Mouse (Mus musculus) limb, embryonic 14.5 days (tissue): ENCODE data around the gene Filip1l. TPM values are rescaled to one million over a fixed set of nuclear protein-coding genes. Genes with fewer than 3 reads are reported as not detected.

ENCODE experiments used
- ATAC-seq: fragments of 200-750 bp; cut with Nextera tagmentation; 2 replicates; pipeline ENCODE4 v1.8.0; 2017; ENCODE audit warnings: low read depth, moderate number of reproducible peaks, moderate TSS enrichment; ENCODE audit not compliant: low FRiP score
- DNase-seq: peaks from one replicate; pipeline ENCODE4 v3.0.0-alpha.2; 2015; ENCODE audit warnings: low spot score
- H3K27ac ChIP-seq: fragments of 300-500 bp; sonication (generic); replicated peaks from 2 replicates; pipeline ENCODE4 v1.5.1; 2014; ENCODE audit warnings: low read depth, mild to moderate bottlenecking, low read length, moderate library complexity, mixed read lengths
- H3K27me3 ChIP-seq: fragments of 300-500 bp; sonication (generic); 2 replicates; pipeline ENCODE4 v1.6.1; 2014; ENCODE audit warnings: low read length, mixed read lengths; ENCODE audit not compliant: control insufficient read depth, insufficient read depth
- H3K36me3 ChIP-seq: fragments of 300-500 bp; sonication (generic); 2 replicates; pipeline ENCODE4 v1.6.1; 2014; ENCODE audit warnings: mild to moderate bottlenecking, low read length, moderate library complexity, mixed read lengths; ENCODE audit not compliant: control insufficient read depth, insufficient read depth
- H3K4me1 ChIP-seq: fragments of 300-500 bp; sonication (generic); 2 replicates; pipeline ENCODE4 v1.6.1; 2014; ENCODE audit warnings: antibody characterized with exemption, low read length, mixed read lengths; ENCODE audit not compliant: control insufficient read depth, insufficient read depth
- H3K4me2 ChIP-seq: fragments of 300-500 bp; sonication (generic); replicated peaks from 2 replicates; pipeline ENCODE4 v1.6.1; 2014; ENCODE audit warnings: low read depth, mild to moderate bottlenecking, low read length, moderate library complexity; ENCODE audit not compliant: severe bottlenecking
- H3K4me3 ChIP-seq: fragments of 300-500 bp; sonication (generic); replicated peaks from 2 replicates; pipeline ENCODE4 v1.5.1; 2014; ENCODE audit warnings: low read length
- H3K9ac ChIP-seq: fragments of 300-500 bp; sonication (generic); 2 replicates; pipeline ENCODE4 v1.6.1; 2014; ENCODE audit warnings: mild to moderate bottlenecking, low read depth, low read length, moderate library complexity; ENCODE audit not compliant: severe bottlenecking
- H3K9me3 ChIP-seq: fragments of 300-500 bp; sonication (generic); 2 replicates; pipeline ENCODE4 v1.6.1; 2016; ENCODE audit warnings: low read length; ENCODE audit not compliant: control insufficient read depth
- POLR2A ChIP-seq: fragments of 200-500 bp; IDR thresholded peaks from 2 replicates; pipeline ENCODE4 v1.8.0; 2012; ENCODE audit warnings: inconsistent platforms, mild to moderate bottlenecking, moderate library complexity, borderline replicate concordance; ENCODE audit not compliant: insufficient read depth, insufficient read length; ENCODE audit errors: extremely low read depth
- WGBS: fragments of 180-500 bp; shearing (Covaris S2); extraction: QIAGEN DNeasy Blood & Tissue Kit; methylation state at CpG from one replicate; pipeline ENCODE4 v1.1.7; 2014; 5-methylcytosine and 5-hydroxymethylcytosine counted together
- polyA plus RNA-seq, 2 experiments: library from polyadenylated mRNA; depleted of rRNA in 1 of 2; stranded (reverse) in 1 of 2; unstranded in 1 of 2; fragments of >200 nt; fragmentation: Nextera tagmentation in 1 of 2; extraction: Ambion mirVana in 1 of 2; gene quantifications; 2 replicates each; pipeline versions ENCODE4 v1.2.1 to v1.2.3; 2012 to 2014

The Filip1l gene
- polyA plus RNA-seq, 2 experiments = 30.3 to 43.9 TPM

DNA sequence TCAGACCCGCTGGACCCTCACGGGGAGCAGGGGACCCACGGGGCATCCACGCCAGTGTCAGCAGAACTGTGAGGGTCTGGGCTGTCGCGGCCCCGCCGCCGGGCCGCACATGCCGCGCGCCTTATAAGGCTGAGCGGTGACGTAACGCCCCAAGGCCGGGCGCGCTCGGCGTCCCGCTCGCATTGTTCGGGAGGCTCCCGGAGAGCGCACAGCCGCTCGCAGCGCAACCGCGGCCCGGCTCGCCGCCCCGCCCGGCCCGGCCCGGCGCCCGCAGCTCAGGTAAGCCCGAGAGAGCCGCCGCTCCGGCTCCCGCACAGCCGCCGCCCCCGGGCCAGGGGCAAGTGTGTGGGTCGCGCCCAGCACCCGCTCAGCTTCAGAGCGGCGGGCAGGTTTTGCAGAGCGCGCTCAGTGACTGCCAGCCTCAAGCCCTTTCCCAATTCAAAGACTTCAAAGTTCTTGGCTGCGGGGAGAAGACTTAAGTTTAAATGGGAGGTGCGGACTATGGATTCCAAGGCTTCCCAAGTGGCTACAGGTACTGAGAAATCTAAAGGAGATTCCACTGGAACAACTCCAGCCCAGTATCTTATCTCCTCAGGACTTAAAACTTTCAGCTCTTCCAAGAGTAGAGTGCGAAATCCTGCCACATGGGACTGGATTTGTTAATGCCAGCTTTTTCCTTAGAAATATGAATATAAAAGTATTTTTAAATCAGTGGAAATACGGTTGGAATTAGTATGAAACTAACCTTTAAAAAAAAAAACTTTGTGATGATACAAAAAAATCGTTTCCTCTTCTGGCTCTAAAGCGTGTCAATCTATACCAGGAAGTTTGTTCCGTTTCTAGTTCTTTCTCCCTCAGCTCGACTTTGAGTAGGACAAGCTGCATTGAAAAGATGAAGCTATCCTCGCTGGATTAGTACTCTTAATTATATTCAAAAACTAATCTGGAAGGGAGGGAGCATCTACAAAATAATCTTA is 196.5 kb downstream of the Filip1l start:
- no peaks in the 10 kb centered on the region for H3K27me3 ChIP-seq
- peak overlapping the region; percentile 63 for H3K4me3 ChIP-seq
- DNase-seq = peak; percentile 86
- peak overlapping the region; percentile 89 for H3K9ac ChIP-seq
- H3K36me3 ChIP-seq = peaks cover 8% of the 10 kb centered on the region; the same call in 1 of the 2 replicates
- H3K9me3 ChIP-seq = no peaks in the 10 kb centered on the region
- H3K4me2 ChIP-seq = peak overlapping the region; percentile 77
- ATAC-seq = peak; percentile 94
- no peak for TF ChIP-seq POLR2A
- peaks cover 11% of the 10 kb centered on the region; the same call in 1 of the 2 replicates for H3K4me1 ChIP-seq
- WGBS = 1% methylated on average over 55 of the region's 64 CpGs
- H3K27ac ChIP-seq = peak overlapping the region; percentile 79

DNA sequence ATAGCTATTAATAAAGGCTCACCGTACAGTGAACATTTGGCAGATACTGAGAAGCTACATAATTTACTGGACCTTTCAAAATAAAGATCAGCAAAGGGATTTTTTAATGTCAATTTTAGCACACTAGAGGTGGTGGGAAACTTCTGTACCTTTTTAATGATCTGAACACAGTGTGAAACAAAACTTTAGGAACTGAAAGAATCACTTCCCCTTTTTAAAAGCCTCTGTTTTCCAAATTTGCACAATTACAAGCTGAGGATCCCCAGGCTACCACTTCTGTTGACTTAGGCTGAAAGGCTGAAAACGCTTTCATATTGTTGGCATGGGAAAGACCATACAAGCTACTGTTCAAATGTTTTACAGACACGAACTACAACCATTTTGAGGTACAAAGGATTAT is 197.2 kb downstream of the Filip1l start:
- no peak for TF ChIP-seq POLR2A
- 19% methylated on average over 3 of the region's 3 CpGs for WGBS
- DNase-seq (no peak), ATAC-seq (no peak)
- Histone ChIP-seq H3K4me2 (peak overlapping the region; percentile 77), H3K4me1 (peaks cover 11% of the 10 kb centered on the region; the same call in 1 of the 2 replicates), H3K4me3 (peak overlapping the region; percentile 63), H3K27ac (no peak overlapping the region), H3K36me3 (peaks cover 8% of the 10 kb centered on the region; the same call in 1 of the 2 replicates), H3K27me3 (no peaks in the 10 kb centered on the region), H3K9ac (peak overlapping the region; percentile 89), H3K9me3 (no peaks in the 10 kb centered on the region)

DNA sequence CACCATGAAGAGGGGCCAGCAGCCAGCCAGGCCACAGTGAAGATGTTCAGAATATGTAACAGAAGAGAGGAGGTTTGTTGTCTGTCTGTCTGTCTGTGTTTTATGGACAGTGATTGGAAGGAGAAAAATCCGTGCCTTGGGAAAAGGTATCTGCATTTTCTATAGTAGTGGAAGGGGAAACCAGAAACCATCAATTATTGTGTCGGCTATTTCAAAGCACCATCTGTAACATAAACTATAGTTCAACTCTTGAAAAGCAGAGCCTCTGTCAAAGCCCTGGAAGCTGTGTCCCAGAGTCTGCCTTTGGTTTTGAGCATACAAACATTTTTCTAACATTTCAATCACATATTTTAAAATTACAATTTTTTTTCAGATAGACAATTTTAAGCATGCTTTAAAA is 197.9 kb downstream of the Filip1l start:
- peak overlapping the region; percentile 22; the same call in 1 of the 2 replicates for H3K9ac ChIP-seq
- no peak for TF ChIP-seq POLR2A
- H3K4me3 ChIP-seq = peak overlapping the region; percentile 34
- DNase-seq (peak; percentile 73), ATAC-seq (no peak)
- H3K4me2 ChIP-seq = peak overlapping the region; percentile 48
- H3K27me3 ChIP-seq = no peaks in the 10 kb centered on the region
- H3K27ac ChIP-seq = no peak overlapping the region
- WGBS = 8% methylated on average over 2 of the region's 2 CpGs
- H3K9me3 ChIP-seq = no peaks in the 10 kb centered on the region
- H3K4me1 ChIP-seq = peaks cover 13% of the 10 kb centered on the region; the same call in 1 of the 2 replicates
- H3K36me3 ChIP-seq = peaks cover 8% of the 10 kb centered on the region; the same call in 1 of the 2 replicates

DNA sequence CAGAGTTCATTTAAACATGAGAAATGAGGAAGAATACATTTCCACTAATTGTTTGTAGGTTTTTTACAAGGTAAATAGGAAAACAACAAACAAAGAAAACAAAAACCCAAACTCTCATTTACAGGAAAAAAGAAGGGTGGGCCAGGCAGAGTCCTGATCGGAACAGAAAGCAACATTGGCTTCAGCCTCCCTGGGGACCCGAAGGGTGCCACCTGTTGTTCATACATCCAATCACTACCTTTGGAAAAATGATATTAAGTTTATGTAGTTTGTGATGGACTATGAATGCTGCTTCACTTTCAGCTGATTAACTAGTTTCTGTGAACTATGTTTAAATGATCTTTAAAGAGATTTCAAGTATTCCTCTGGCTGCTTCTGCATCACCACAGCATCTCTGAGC is 198.7 kb downstream of the Filip1l start:
- H3K4me3 ChIP-seq = peak overlapping the region; percentile 34
- H3K27ac ChIP-seq = no peak overlapping the region
- H3K9ac ChIP-seq = no peak overlapping the region
- peak overlapping the region; percentile 48 for H3K4me2 ChIP-seq
- H3K9me3 ChIP-seq = no peaks in the 10 kb centered on the region
- ATAC-seq = no peak
- DNase-seq = no peak
- peaks cover 20% of the 10 kb centered on the region for H3K4me1 ChIP-seq
- WGBS = 65% methylated on average over 2 of the region's 2 CpGs
- TF ChIP-seq POLR2A = no peak
- no peaks in the 10 kb centered on the region for H3K27me3 ChIP-seq
- peaks cover 8% of the 10 kb centered on the region; the same call in 1 of the 2 replicates for H3K36me3 ChIP-seq

DNA sequence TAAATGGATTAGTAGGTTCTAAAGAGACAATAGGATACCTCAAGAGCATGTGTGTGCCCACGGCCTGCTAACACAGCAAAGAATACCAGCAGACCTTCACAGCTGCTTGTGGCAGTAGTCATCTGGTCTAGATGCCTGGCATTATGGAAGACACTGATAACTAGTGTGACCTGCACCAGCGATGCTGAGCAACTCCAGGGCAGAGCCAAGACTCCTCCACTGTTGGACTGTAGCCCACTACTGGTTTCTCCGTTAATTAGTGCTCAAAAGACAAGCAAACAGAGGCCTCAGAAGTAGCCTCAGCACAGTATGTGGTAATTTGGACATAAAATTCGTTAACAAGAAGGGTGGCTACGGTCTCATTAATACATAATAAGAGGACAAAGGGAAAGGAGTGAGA is 199.8 kb downstream of the Filip1l start:
- H3K9ac ChIP-seq = no peak overlapping the region
- ATAC-seq = no peak
- TF ChIP-seq POLR2A = no peak
- H3K9me3 ChIP-seq = no peaks in the 10 kb centered on the region
- H3K4me1 ChIP-seq = peaks cover 25% of the 10 kb centered on the region
- WGBS = 74% methylated on average over 5 of the region's 5 CpGs
- H3K36me3 ChIP-seq = peaks cover 8% of the 10 kb centered on the region; the same call in 1 of the 2 replicates
- no peak overlapping the region for H3K27ac ChIP-seq
- H3K4me3 ChIP-seq = no peak overlapping the region
- DNase-seq = no peak
- no peaks in the 10 kb centered on the region for H3K27me3 ChIP-seq
- H3K4me2 ChIP-seq = 0 out of 2 replicates have a peak overlapping the region, but pooled peaks have one; percentile 20
